Comparison of ENCODE assay signal across 34 mouse cellular contexts in genomic region chr16:22200476-22200875, GRCm38 (mm10). TPM values are rescaled to one million over a fixed set of nuclear protein-coding genes. Genes with fewer than 3 reads are reported as not detected.
A peak's percentile ranks its signal among the peaks of the same experiment; 100 is the strongest.
DNase-seq lines count a peak whose midpoint lies in the region; ATAC-seq and TF ChIP-seq lines count a peak whose summit lies in the region.
"Had no signal": no experiment of that assay in that cellular context is flagged by ENCODE, and none has a peak within 500 bp of the region (broad histone marks: within the 10 kb centered on the region; RNA-seq: fewer than 3 reads in every experiment).

No protein-coding gene starts in this region.

- TF ChIP-seq POLR2A in CH12.LX (IDR thresholded peaks at IDR 0.05; ENCODE audit: low read depth, low read length) = no peak

- no peaks in the 10 kb centered on the region for H3K9me3 ChIP-seq in midbrain, embryonic 14.5 days (ENCODE audit: control insufficient read depth, low read length)
- no peaks in the 10 kb centered on the region for H3K9me3 ChIP-seq in midbrain, postnatal 0 days (ENCODE audit: low read length)
- H3K9me3 ChIP-seq in CH12.LX (replicated peaks; ENCODE audit: low read length) = no peaks in the 10 kb centered on the region
- H3K9me3 ChIP-seq: embryonic facial prominence, embryonic 13.5 days; forebrain, embryonic 10.5 days; forebrain, embryonic 15.5 days; heart, embryonic 13.5 days; hindbrain, embryonic 15.5 days; intestine, embryonic 15.5 days; limb, embryonic 10.5 days; limb, embryonic 15.5 days; liver, embryonic 13.5 days had no signal

- no peaks in the 10 kb centered on the region for H3K79me2 ChIP-seq in CH12.LX (replicated peaks; ENCODE audit: control insufficient read depth, extremely low read depth, insufficient read depth, poor library complexity, severe bottlenecking)

- no peak overlapping the region for H3K4me3 ChIP-seq in midbrain, embryonic 14.5 days (replicated peaks; ENCODE audit: low read depth, low read length)
- no peak overlapping the region for H3K4me3 ChIP-seq in midbrain, postnatal 0 days (ENCODE audit: low read depth, low read length)
- H3K4me3 ChIP-seq in CH12.LX (replicated peaks in 1 of 3; ENCODE audit: low read depth in 2 of 3, low read length in 2 of 3, poor library complexity in 1 of 3) = no peak overlapping the region
- H3K4me3 ChIP-seq: embryonic facial prominence, embryonic 13.5 days; forebrain, embryonic 10.5 days; forebrain, embryonic 15.5 days; gastrocnemius, adult 2 months; heart, adult 2 months; heart, embryonic 13.5 days; hindbrain, embryonic 15.5 days; intestine, embryonic 15.5 days; limb, embryonic 10.5 days; limb, embryonic 15.5 days; liver, embryonic 13.5 days had no signal

- in situ Hi-C loops in CH12.LX (cut with MboI; ENCODE audit: low pct_ligation_motif_present, low pct_unique_long_range_greater_than_20kb, low sequenced_read_pairs) = no loop called here

- no peak overlapping the region for H3K4me2 ChIP-seq in midbrain, embryonic 14.5 days (ENCODE audit: low read length)
- no peak overlapping the region for H3K4me2 ChIP-seq in midbrain, postnatal 0 days (ENCODE audit: low read depth, low read length, poor library complexity, severe bottlenecking)
- H3K4me2 ChIP-seq in CH12.LX (ENCODE audit: insufficient read depth, low read depth, poor library complexity, severe bottlenecking) = no peak overlapping the region
- H3K4me2 ChIP-seq: embryonic facial prominence, embryonic 13.5 days; forebrain, embryonic 15.5 days; heart, embryonic 13.5 days; hindbrain, embryonic 15.5 days; intestine, embryonic 15.5 days; limb, embryonic 15.5 days; liver, embryonic 13.5 days had no signal

- no peak overlapping the region for H3K9ac ChIP-seq in midbrain, embryonic 14.5 days (replicated peaks; ENCODE audit: low read length)
- H3K9ac ChIP-seq in midbrain, postnatal 0 days (replicated peaks; ENCODE audit: low read length, poor library complexity, severe bottlenecking) = no peak overlapping the region
- H3K9ac ChIP-seq in CH12.LX (ENCODE audit: insufficient read depth, low read depth) = no peak overlapping the region
- H3K9ac ChIP-seq: embryonic facial prominence, embryonic 13.5 days; forebrain, embryonic 15.5 days; heart, embryonic 13.5 days; hindbrain, embryonic 15.5 days; intestine, embryonic 15.5 days; limb, embryonic 15.5 days; liver, embryonic 13.5 days had no signal

- no peak overlapping the region for H3K27ac ChIP-seq in midbrain, embryonic 14.5 days (replicated peaks; ENCODE audit: low read depth, low read length)
- no peak overlapping the region for H3K27ac ChIP-seq in midbrain, postnatal 0 days (ENCODE audit: low read depth, low read length)
- no peak overlapping the region for H3K27ac ChIP-seq in CH12.LX (ENCODE audit: insufficient read depth, low read depth)
- H3K27ac ChIP-seq: embryonic facial prominence, embryonic 13.5 days; forebrain, embryonic 10.5 days; forebrain, embryonic 15.5 days; gastrocnemius, adult 2 months; heart, adult 2 months; heart, embryonic 13.5 days; hindbrain, embryonic 15.5 days; intestine, embryonic 15.5 days; kidney, postnatal 0 days; limb, embryonic 10.5 days; limb, embryonic 15.5 days; liver, embryonic 13.5 days; macrophage; stomach, postnatal 0 days had no signal

- TF ChIP-seq RAD21 in CH12.LX (IDR thresholded peaks at IDR 0.05; ENCODE audit: low read depth, low read length) = no peak

- no peaks in the 10 kb centered on the region for H3K36me3 ChIP-seq in midbrain, embryonic 14.5 days (ENCODE audit: control insufficient read depth, insufficient read depth, low read length)
- no peaks in the 10 kb centered on the region for H3K36me3 ChIP-seq in midbrain, postnatal 0 days (ENCODE audit: insufficient read depth, low read length)
- no peaks in the 10 kb centered on the region for H3K36me3 ChIP-seq in CH12.LX (replicated peaks in 1 of 2; ENCODE audit: control insufficient read depth in 1 of 2, insufficient read depth in 1 of 2, low read length in 1 of 2)
- H3K36me3 ChIP-seq: embryonic facial prominence, embryonic 13.5 days; forebrain, embryonic 10.5 days; forebrain, embryonic 15.5 days; heart, embryonic 13.5 days; hindbrain, embryonic 15.5 days; intestine, embryonic 15.5 days; limb, embryonic 10.5 days; limb, embryonic 15.5 days; liver, embryonic 13.5 days had no signal

- no peaks in the 10 kb centered on the region for H3K27me3 ChIP-seq in midbrain, embryonic 14.5 days (ENCODE audit: control insufficient read depth, insufficient read depth, low read length)
- no peaks in the 10 kb centered on the region for H3K27me3 ChIP-seq in midbrain, postnatal 0 days (ENCODE audit: insufficient read depth, low read length)
- H3K27me3 ChIP-seq in CH12.LX (replicated peaks) = no peaks in the 10 kb centered on the region
- H3K27me3 ChIP-seq: embryonic facial prominence, embryonic 13.5 days; forebrain, embryonic 15.5 days; heart, embryonic 13.5 days; hindbrain, embryonic 15.5 days; intestine, embryonic 15.5 days; limb, embryonic 15.5 days; liver, embryonic 13.5 days had no signal

- TF ChIP-seq EP300 in CH12.LX (IDR thresholded peaks at IDR 0.05; ENCODE audit: low read length) = no peak

- no peaks in the 10 kb centered on the region for H3K4me1 ChIP-seq in midbrain, embryonic 14.5 days (ENCODE audit: control insufficient read depth, insufficient read depth, low read length)
- H3K4me1 ChIP-seq in midbrain, postnatal 0 days (ENCODE audit: insufficient read depth, low read length) = no peaks in the 10 kb centered on the region
- H3K4me1 ChIP-seq in CH12.LX (ENCODE audit: control insufficient read depth in 1 of 2, insufficient read depth in 2 of 2) = peaks cover 3 to 8% of the 10 kb centered on the region in 2 experiments; a peak in 2 of 4 replicates
- H3K4me1 ChIP-seq: embryonic facial prominence, embryonic 13.5 days; forebrain, embryonic 10.5 days; forebrain, embryonic 15.5 days; heart, embryonic 13.5 days; hindbrain, embryonic 15.5 days; intestine, embryonic 15.5 days; limb, embryonic 10.5 days; limb, embryonic 15.5 days had no signal

- WGBS in midbrain, embryonic 14.5 days = 26% methylated on average over 1 of the region's 1 CpGs
- WGBS in midbrain, postnatal 0 days = 45% methylated on average over 1 of the region's 1 CpGs

- dilution Hi-C loops in CH12.LX (cut with MboI; ENCODE audit: extremely low pct_ligation_motif_present, extremely low pct_unique_long_range_greater_than_20kb, low sequenced_read_pairs) = no loop called here

- no peak for TF ChIP-seq CTCF in midbrain, postnatal 0 days (IDR thresholded peaks at IDR 0.05)
- no peak for TF ChIP-seq CTCF in CH12.LX (conservative IDR thresholded peaks at IDR 0.05 in 1 of 2, IDR thresholded peaks at IDR 0.05 in 1 of 2; ENCODE audit: low read depth in 2 of 2, low read length in 2 of 2)

- ATAC-seq in midbrain, embryonic 14.5 days (ENCODE audit: low FRiP score, low TSS enrichment) = no peak
- no peak for ATAC-seq in midbrain, postnatal 0 days (ENCODE audit: low FRiP score)
- ATAC-seq: forebrain, embryonic 15.5 days; intestine, embryonic 15.5 days; lung, postnatal 0 days had no signal

- peak; percentile 6 for DNase-seq in midbrain, embryonic 14.5 days
- DNase-seq in midbrain, postnatal 0 days (ENCODE audit: low spot score) = no peak
- DNase-seq in CH12.LX (ENCODE audit: extremely low read depth) = peak; percentile 24
- DNase-seq in ES-CJ7 (ENCODE audit: low read depth, low spot score) = peak; percentile 95
- peak; percentile 94 for DNase-seq in ZHBTc4 (ENCODE audit: low read depth, low spot score)
- no peak for DNase-seq in cerebellum, postnatal 10 days
- no peak for DNase-seq in lung, postnatal 14 days
- DNase-seq: adrenal gland, adult 8-10 months; cerebellum, adult 11 months; cerebellum, adult 9-10 months; gastrocnemius, adult 2 months; gastrocnemius, postnatal 36 days; heart, adult 2 months; heart, postnatal 10 days; kidney, adult 8-10 months; kidney, postnatal 4 days; liver, embryonic 13.5 days; lung, adult 18-20 months; right cerebral cortex, postnatal 25 days; spleen, adult 18-20 months; thymus, postnatal 4 days had no signal

TF ChIP-seq in CH12.LX, 34 proteins besides CTCF, POLR2A, EP300 and RAD21:
- TF ChIP-seq USF2 (conservative IDR thresholded peaks at IDR 0.05; ENCODE audit: low read depth, low read length) (0 out of 2 replicates have a peak, but pooled peaks have one; percentile 5), MXI1 (IDR thresholded peaks at IDR 0.05; ENCODE audit: low read depth, low read length) (no peak)

RNA-seq across cellular contexts. Expression of gene Igf2bp2, which starts 37.4 kb away (rescaled TPM):
- 11.8 and 20.2 TPM in 2 replicates for polyA plus RNA-seq in midbrain, embryonic 14.5 days (2014; fragmentation: Nextera tagmentation; extraction: Ambion mirVana)
- total RNA-seq in midbrain, postnatal 0 days (2014; rRNA removed) = 7.7 and 8.7 TPM in 2 replicates
- polyA plus RNA-seq in midbrain, postnatal 0 days (2015; fragmentation: Nextera tagmentation; extraction: Ambion mirVana) = 4.4 and 5.5 TPM in 2 replicates
- 0.25 and 0.51 TPM in 2 replicates for total RNA-seq in CH12.LX (2012; rRNA removed)
- 0.22 and 0.43 TPM in 2 replicates for total RNA-seq in CH12.LX (2014; rRNA removed)
- polyA plus RNA-seq in CH12.LX (2012; ENCODE audit: insufficient read length, low read depth) = 1.3 and 1.5 TPM in 2 replicates
- total RNA-seq: monocyte, adult 5-6 weeks had no signal

Comparison
In these comparisons a context has a peak if more than half of its experiments do, and no peak if none do; other contexts are left out.
1. DNase-seq: peak in midbrain, embryonic 14.5 days (single experiment), CH12.LX (single experiment), ES-CJ7 (single experiment) and ZHBTc4 (single experiment); none in midbrain, postnatal 0 days (single experiment), cerebellum, postnatal 10 days (0 of 2) and lung, postnatal 14 days (single experiment).